Mouse (Mus musculus): ENCODE measurements around the gene Calhm5. TPM values are rescaled to one million over a fixed set of nuclear protein-coding genes. Genes with fewer than 3 reads are reported as not detected.

Gene Calhm5
- not detected for total RNA-seq (2023)

GRCm38 (mm10) chr10:34096418-34096883 is at the start of gene Calhm5:
Gene Calhm5, minus strand, starts transcription at chr10:34096519.

GRCm38 (mm10) chr10:34127392-34128378 is 31.4 kb upstream of the Calhm5 start, which contains the start of gene Calhm6:
Gene Calhm6, minus strand, starts transcription at chr10:34127984.

GRCm38 (mm10) chr10:34044210-34044609 is 52.1 kb downstream of the Calhm5 start, which contains the start of gene Calhm4:
Gene Calhm4, minus strand, starts transcription at chr10:34044310.

Other genes starting within 250 kb of the Calhm5 start
- gene Sult3a1, start 238.8 kb downstream of the Calhm5 start, total RNA-seq (2023), result not detected
- not detected for gene Rsph4a, start 191.4 kb downstream of the Calhm5 start, total RNA-seq (2023)
- 73.0 TPM for gene Zup1, start 145.2 kb downstream of the Calhm5 start, total RNA-seq (2023)
- 51.9 TPM for gene Rwdd1, start 76.9 kb downstream of the Calhm5 start, total RNA-seq (2023)
- gene Trappc3l, start 58.9 kb downstream of the Calhm5 start, total RNA-seq (2023), result not detected
- gene Calhm4, start 52.2 kb downstream of the Calhm5 start, total RNA-seq (2023), result not detected
- gene Calhm6, start 31.5 kb upstream of the Calhm5 start, total RNA-seq (2023), result 13.0 TPM
- gene Dse, start 111.2 kb upstream of the Calhm5 start, total RNA-seq (2023), result 10.3 TPM
- 113 TPM for gene Tspyl1, start 185.7 kb upstream of the Calhm5 start, total RNA-seq (2023)
- gene Tspyl4, start 200.9 kb upstream of the Calhm5 start, total RNA-seq (2023), result 13.2 TPM

Measured in CD4-positive naive resting alpha-beta T cell, adult 76 days (primary cell).